Mouse (Mus musculus) neural tube, embryonic 10.5 days (tissue): ENCODE measurements around the gene Ascl1.

Experiments
- DNase-seq: peaks from one replicate; pipeline ENCODE4 v3.0.0-alpha.2; 2017; ENCODE audit warnings: low spot score; ENCODE audit errors: extremely low spot score

The Ascl1 gene

DNA sequence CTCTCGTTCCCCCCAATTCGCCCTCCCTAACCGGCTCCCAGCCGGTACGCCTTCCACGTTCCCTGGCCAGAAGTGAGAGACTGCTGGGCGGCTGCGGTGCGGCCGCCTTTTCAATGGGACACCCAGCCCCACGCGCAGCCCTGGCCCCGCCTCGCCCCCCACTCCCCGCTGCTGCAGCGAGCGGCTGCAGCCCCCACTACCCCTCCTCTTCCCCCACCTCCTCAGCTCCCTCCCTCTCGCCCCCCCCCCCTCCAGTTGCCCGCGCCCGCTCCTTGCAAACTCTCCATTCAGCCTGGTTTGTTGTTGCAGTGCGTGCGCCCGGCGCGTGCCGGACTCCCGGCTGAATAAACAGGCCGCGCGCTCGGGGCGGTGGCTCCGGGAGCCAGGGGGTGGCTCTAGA lies at the start of gene Ascl1:
Ascl1 (minus strand) TSS at position 85 of the 400 bp plus-strand sequence.
- peak; percentile 75 for DNase-seq

DNA sequence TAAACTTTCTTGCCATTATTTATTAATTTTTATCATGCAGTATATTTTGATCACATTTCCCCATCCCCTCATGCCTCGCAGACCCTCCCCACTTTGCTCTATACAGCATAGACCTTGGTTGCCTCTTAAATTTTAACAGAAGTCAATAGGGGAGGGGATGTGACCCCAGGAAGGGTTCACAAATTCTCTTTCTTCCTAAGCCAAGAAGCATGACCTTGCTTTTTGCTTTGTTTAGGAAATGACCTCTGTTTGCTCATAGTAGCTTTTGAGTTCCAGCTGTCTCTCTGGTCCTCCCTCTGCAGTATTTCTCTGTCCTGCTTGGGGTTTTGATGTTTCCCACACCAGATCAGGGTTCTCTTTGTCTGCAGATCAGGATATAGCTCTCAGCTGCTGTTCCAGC lies 40.7 kb upstream of the Ascl1 start:
- no peak for DNase-seq

DNA sequence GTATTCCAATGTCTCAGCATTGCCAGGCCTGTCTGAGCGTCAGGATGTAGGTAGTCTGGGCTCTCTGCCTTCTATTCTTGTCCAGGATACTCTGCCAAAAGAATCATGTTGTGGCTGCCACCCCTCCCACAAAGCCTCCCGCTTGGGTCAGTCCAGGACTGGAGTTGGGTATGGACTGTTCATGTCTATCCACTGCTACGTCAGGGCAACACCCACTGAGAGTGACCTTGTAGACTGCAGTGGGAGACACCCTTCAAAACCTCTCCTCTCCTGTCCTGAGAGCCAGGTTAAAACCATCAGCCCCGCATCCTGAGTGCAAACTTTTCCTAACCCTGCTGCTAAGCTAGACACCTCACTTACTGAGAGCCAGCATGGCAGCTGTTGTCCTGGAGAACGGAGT lies 28.2 kb upstream of the Ascl1 start, which contains the start of gene Pah:
Pah (plus strand) TSS at position 150 of the 400 bp plus-strand sequence.
- no peak for DNase-seq

DNA sequence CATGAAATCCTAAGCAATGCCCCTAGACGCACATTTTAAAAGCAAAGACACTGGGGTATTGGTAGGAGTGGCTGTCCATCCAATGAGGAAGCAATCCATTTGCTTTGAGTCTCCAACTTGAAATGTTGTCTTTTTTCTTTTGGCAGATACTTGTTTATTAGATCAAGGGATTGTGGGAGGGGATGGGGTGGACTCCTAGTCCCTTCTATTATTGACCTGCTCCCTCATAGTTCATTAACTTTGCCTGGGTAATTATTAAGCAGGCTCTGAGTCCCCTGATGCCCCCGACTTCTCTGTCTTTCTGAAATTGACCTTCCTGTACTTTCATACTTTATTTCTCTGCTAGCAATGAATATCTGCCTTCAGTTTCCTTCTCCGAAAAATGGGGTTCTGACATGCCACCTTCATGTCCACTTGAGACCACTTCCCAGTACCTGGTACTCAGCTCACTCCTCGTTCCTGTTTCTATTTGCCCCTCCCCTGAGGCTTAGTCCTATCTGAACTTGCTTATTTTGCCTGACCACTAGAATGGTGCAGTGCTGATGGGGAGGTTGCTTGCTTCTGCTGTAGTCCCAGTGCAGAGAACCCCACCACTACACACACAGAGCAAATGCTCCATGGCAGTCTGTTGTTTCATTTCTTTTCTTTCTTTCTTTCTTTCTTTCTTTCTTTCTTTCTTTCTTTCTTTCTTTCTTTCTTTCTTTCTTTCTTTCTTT lies 27.1 kb upstream of the Ascl1 start:
- no peak for DNase-seq

DNA sequence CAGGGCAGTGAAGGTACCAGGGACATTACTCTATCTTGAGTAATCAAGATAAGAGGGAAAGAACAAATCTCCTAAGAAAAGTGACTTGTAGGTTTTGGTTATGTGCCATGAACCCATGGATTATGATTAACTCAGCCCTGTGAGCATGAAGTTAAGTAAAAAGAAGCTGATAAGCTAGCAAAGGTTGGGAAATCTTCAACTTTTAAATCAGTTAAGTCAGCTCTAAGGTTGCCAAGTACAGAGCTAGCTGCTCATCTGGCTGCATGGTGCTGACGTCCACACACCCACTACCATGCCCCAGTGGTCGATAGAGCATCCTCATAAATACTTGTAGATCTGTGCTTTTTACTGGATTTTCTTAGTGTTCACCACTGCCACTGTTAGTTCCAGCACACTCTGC lies 25.1 kb upstream of the Ascl1 start:
- DNase-seq: no peak

DNA sequence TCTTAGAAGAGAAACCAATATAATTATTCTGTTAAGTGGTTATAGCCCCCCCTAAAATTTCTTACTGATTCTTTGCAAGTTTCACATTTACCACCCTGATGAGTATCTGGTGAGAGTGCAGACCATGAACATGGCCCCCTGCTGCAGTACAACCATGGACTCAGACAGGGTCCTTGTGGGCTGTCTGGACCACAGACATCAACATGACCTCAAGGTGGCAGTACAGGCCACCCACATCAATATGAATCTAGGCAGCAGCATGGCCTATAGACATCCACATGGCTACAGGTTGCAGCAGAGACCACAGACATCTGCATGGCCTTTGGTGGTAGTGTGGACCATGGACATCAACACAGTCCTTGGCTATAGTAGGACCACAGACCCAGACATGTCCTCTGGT lies 19.6 kb upstream of the Ascl1 start:
- no peak for DNase-seq

DNA sequence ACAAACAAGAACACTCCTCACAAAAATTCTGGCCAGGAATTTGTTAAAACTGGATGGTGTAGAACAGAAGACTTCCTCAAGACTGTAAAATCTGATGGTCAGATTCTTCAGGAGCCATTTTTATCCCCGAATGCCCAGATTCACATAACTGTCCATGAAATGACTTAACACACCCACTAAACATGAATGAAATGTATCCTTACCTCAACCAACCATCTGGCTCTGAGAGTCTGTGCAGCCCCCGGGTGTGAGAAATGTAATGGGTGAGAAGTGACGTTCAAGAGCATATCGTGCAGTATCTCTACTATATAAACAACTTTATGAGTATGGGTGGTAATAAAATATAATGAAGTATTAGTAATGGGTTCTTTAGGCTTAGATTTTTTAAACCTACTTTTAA lies 15.1 kb upstream of the Ascl1 start:
- no peak for DNase-seq

DNA sequence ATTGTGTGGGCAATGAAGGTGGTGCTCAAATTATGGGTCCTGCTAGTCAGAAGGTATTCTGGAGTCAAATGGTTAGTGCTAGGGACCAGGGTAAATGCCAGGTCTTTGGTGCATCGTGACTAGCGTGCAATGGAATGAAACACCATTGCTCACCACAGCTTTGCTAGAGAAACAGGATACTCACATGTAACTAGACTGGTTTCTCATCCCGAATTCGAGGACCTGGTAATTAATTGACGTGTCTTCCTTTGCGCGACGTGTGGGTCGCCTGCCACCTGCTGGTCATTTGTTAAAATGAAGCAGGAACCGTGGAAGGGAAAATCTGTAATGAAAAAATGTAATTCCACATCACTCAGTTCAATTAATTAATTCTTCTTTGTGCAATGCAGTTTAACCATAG lies 10.5 kb upstream of the Ascl1 start:
- DNase-seq: peak; percentile 54

DNA sequence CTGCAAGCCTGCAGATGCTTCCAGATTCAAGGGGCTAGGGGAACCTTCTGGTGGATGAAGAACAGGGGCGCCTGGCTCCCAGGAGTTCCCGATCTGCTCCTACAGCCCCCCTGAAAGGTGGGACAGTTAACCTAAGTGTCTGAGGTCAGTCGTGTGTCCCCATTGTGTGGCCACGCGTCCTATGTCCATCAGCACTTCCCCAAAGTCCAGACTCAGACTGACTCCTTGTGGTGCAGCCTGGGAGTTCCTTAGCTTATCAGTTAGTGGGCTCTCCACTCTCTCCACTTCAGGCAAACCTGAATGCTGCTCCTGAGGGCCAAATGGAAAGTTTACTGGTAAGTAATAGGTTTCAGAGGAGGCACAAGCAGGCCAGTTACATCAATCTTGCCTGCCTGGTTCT lies 8.8 kb upstream of the Ascl1 start:
- peak; percentile 57 for DNase-seq

DNA sequence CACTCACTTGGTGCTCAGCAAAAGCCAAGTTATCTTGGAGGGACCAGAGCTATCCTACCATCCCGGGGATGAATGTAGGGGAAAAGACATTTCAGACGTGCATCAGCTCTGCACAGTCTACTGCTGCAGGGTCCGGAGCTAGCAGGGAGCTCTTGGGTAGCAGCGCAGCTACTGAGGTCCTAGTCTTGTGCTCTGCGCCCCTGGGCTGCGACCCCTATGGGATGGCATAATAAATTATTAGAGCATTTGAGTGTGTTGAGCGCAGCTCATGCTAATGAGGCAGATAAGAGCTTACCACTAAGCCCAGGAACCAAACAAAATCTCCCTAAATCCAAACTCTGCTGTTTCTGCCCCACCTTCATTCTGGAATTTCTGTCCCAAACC lies 8.2 kb upstream of the Ascl1 start:
- DNase-seq: peak; percentile 38

DNA sequence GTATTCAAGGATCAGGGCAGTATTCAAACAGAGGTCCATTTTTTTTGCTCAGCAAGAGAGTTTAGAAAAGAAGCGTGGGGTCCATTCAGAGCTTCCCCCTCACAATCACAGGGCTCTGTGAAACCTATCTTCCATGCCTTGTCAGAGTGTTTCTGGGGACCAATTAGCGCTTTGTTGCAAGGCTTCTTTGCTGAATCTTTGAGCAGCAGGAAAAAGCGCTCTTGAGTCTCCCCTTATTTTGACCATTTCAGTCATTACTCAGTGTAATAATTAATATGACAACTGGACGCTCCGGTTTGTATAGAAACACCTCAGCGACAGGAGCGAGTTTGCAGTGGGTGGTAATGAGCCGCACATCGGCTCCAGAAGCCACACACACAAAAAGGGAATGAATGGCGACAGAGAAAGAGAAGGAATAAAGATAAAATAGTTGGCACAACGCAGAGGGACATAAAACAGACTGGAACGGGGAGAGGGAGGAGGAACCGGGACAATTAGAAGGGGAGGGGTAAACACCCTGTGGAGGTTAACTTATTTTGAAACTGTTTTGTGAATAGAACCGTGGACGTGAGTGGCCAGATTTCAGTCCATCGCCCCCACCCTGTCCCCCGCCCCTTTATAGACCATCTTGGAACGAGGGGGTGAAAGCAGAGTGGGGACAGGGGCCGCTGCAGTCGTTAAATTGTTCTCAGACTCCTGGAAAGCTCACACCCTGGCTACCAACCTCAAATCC lies 7.6 kb upstream of the Ascl1 start:
- DNase-seq: peak; percentile 34

DNA sequence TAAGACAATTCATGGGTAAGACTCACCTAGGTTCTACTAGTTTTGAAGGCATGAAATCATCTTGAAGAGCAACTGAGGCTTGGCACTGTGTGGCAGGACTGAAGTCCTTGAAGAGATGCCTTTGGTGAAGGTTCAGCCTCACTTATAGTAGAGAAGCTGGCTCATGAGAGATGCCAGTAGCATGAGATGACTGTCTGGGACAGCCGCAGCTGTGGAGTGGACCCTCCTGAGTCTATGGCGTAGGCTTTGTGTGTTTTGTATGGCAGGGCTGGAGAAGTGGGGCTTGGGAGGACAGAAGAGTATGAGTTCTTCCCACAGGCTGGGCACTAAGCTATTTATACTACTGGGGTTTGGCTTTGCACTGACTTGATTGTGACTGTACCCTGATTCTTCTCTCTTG lies 3.6 kb upstream of the Ascl1 start:
- no peak for DNase-seq

DNA sequence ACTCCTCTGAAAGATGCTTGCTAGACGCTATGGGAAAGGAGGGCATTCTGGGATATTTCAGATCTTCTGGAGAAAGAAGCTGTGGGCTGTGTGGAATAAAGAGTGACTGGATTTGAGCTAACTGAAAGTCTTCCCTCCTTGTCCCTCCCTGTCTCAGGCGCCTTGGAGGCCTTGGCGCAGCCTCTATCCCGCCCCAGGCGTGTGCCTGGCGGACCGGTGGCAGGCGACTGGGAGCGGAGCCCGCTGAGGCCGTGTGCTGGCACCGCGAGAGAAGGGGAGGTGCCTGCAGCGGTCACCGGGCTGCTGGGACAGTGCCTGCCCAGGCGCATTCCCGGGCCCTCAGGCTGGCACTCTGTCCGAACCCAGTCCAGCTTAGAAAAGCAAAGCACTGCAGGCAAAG lies 1.1 kb upstream of the Ascl1 start:
- DNase-seq: peak; percentile 57

DNA sequence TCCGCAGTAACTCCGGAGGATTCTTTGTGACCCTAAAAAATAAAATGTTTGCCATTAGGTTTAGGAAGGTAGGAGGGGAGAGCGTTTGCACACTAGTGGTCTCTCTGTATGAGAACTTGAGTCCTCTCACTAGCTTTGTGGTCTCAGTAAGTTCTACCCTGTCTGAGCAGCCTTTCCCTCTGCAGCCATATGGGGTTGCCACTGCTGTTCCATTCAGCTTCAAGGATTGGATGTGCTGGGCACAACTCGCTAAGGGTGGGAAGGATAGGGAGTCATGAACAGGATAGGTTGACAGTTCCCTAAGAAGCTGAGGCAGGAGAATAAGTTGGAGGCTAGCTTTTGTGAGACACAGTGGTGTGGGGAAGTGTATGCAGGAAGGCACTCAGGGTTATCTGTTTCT lies 716 bp upstream of the Ascl1 start:
- peak; percentile 48 for DNase-seq

DNA sequence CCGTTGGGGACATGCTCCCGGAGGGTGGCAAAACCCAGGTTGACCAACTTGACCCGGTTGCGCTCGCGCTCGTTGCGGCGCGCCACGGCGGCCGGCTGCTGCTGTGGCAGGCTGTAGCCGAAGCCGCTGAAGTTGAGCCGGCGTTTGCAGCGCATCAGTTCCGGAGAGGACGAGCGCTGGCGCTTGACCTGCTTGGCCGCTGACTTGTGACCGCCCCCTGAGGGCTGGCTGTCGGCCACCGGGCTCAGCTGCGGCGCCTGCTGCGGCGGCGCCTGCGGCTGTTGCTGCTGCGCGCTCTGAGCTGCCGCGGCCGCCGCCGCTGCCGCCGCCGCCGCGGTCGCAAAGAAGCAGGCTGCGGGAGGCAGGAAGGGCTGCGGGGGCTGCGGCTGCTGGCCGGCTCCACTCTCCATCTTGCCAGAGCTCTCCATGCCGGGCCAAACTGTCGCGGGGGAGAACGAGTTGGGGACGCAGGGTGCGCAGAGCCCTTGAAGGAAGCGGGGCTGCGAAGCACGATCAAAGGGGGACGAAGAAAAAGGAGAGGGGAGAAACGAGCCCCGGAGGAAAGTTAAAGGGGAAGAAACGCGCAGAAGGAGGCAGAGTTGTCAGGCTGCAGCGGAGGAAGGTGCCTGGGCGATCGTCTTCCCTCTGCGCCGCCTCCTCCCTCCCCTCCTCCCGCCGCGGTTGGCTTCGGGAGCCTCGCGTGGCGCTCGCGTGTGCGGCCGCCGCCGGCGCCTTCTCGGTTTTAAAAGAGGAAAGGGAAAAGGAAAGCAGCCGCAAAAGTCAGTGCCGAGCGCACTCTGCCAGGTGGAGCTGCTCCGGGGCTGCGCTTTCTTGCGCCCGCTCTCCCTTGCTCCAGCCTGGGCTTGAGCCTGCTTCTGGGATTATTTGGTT lies 554 bp downstream of the Ascl1 start:
- peak; percentile 77 for DNase-seq

DNA sequence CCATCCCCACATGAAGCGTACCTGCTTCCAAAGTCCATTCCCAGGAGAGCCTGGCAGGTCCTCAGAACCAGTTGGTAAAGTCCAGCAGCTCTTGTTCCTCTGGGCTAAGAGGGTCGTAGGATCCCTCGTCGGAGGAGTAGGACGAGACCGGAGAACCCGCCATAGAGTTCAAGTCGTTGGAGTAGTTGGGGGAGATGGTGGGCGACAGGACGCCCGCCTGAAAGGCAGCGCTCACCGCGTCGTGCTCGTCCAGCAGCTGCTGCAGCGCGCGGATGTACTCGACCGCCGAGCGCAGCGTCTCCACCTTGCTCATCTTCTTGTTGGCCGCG lies 1.2 kb downstream of the Ascl1 start:
- DNase-seq: no peak

DNA sequence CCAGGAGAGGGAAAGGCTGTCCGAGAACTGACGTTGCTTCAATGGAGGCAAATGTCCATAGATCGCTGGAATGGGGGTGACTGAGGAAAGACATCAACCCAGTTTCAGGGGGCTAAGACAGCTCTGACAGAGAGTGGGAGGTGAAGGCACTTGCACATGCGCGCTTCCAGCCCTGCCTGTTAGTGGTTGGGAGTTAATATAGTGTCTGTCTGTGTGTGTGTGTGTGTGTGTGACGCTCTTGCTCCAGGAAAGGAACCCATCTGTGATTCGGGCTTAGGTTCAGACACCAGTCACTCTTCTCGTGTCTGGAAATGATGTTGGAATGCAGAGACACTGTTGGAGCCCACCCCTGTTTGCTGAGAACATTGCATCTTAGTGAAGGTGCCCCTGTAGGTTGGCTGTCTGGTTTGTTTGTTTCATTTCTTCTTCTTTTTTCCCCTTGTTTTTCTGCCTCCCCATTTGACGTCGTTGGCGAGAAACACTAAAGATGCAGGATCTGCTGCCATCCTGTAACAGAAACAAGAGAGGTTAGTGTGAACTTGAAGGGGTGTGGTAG lies 1.9 kb downstream of the Ascl1 start:
- peak; percentile 34 for DNase-seq

DNA sequence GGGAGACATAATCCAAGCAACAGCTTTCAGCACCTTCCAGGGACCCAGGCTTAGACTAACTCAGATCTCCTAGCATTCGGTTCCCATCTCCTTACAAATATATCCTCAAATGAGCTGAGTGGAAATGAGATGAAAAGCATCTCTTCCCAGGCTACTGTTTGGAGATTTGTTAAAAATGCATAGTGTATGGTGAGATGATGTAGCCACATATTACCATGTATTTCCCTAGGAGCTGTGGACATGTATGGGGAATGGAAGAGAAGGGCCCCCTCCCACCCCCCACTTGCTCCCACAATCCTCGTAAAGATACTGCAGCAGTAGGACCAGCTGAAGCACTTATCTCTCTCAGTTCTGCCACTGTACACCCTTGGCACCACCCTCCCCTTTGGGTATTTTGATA lies 3.1 kb downstream of the Ascl1 start:
- no peak for DNase-seq

DNA sequence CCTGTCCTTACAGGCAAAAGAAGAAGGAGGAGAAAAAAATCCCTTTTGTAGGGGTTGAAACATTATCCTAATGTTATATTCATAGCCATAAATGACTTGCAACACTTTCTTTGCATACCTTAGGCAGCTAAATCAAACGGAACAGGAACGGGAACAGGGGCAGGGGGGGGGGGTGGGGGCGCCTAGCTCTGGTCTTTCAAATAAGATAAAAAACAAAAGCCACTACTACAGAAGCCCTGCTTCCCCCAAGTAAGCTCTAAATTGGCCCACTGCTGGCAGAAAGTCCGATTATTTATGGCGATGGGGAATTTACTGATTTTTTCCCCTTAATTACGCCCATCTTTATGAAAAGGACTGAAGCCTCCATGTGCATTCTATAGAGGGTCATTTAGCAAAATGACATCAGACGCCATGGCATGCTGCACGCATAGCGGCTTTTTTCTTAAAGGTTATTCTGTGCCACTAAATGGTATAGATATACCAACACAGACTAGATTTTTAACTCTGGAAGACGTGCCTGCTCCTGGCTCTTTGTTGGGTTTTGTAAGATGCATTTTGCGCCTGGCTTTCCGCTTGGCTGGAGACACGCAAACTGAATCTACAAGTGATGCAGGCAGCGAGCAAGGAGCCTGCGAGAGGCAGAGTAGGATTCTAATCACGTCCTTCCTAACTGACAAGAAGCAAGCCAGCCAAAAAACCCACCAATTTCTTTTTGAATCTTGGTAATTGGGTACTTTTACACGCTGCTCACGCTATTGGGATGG lies 4.0 kb downstream of the Ascl1 start:
- peak; percentile 72 for DNase-seq

DNA sequence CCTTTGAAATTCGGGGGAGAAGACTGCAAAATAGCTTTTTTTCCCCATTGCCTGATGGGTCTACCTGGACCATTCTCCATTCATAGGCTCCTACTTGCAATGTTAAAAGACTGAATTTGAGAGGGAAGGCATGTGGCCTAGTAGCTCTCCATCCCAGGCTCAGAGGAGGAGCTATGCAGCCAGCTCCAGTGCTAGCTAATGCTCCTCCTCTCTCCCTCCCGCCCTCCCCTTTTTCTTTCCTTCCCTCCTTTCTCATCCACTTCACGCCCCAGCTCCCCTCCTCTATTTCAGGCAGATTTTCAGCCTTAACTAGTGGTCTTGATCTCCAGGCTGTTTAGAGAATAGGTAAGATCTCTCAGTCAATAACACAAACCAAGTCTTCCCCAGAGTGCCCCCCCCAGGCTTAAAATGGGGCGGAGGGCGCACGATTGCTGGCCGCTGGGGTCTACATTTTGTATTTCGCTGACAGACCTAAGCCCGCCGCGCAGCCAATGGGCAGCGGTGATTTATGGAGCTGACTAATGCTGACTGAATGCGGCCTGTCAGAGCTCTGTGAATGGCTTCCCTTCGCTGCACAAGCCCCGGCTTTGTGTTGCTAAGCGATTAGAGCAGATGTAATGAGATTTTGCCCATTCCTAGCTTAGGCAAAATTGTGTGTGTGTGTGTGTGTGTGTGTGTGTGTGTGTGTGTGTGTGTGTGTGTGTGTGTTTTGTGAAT lies 4.9 kb downstream of the Ascl1 start:
- peak; percentile 84 for DNase-seq
